Mouse (Mus musculus) liver, postnatal 0 days (tissue): ENCODE data around the gene Cblc. TPM values are rescaled to one million over a fixed set of nuclear protein-coding genes. Genes with fewer than 3 reads are reported as not detected.

ENCODE experiments used
- ATAC-seq: fragments of 200-750 bp; cut with Nextera tagmentation; 2 replicates; pipeline ENCODE4 v1.8.0; 2017; ENCODE audit warnings: mild to moderate bottlenecking, moderate library complexity
- DNase-seq: peaks from one replicate; pipeline ENCODE4 v3.0.0-alpha.2; 2016
- H3K27ac ChIP-seq: fragments of 300-500 bp; sonication (generic); 2 replicates; pipeline ENCODE4 v1.5.1; 2014; ENCODE audit warnings: antibody characterized with exemption, moderate library complexity, mild to moderate bottlenecking, low read depth
- H3K27me3 ChIP-seq: fragments of 300-500 bp; sonication (generic); 2 replicates; pipeline ENCODE4 v1.6.1; 2014; ENCODE audit warnings: low read length, control low read depth, mixed read lengths; ENCODE audit not compliant: insufficient read depth
- H3K36me3 ChIP-seq: fragments of 300-500 bp; sonication (generic); replicated peaks from 2 replicates; pipeline ENCODE4 v1.6.1; 2014; ENCODE audit warnings: mild to moderate bottlenecking, control low read depth, low read length, moderate library complexity, mixed read lengths; ENCODE audit not compliant: insufficient read depth
- H3K4me1 ChIP-seq: fragments of 300-500 bp; sonication (generic); 2 replicates; pipeline ENCODE4 v1.6.1; 2014; ENCODE audit warnings: antibody characterized with exemption, mild to moderate bottlenecking, control low read depth; ENCODE audit not compliant: insufficient read depth
- H3K4me2 ChIP-seq: fragments of 300-500 bp; sonication (generic); 2 replicates; pipeline ENCODE4 v1.6.1; 2014; ENCODE audit warnings: low read depth, mild to moderate bottlenecking, low read length, moderate library complexity, mixed read lengths
- H3K4me3 ChIP-seq: fragments of 300-500 bp; sonication (generic); 2 replicates; pipeline ENCODE4 v1.5.1; 2014; ENCODE audit warnings: low read depth, low read length
- H3K9ac ChIP-seq: fragments of 300-500 bp; sonication (generic); replicated peaks from 2 replicates; pipeline ENCODE4 v1.6.1; 2014; ENCODE audit warnings: mild to moderate bottlenecking, moderate library complexity
- H3K9me3 ChIP-seq: fragments of 300-500 bp; sonication (generic); 2 replicates; pipeline ENCODE4 v1.6.1; 2016; ENCODE audit warnings: mild to moderate bottlenecking, control low read depth, low read length, mixed read lengths
- CTCF ChIP-seq: sonication (generic); IDR thresholded peaks from 2 replicates; pipeline ENCODE4 v1.5.1; 2016; ENCODE audit warnings: antibody characterized with exemption, low read depth
- EP300 ChIP-seq: IDR thresholded peaks from 2 replicates; pipeline ENCODE4 v1.6.1; 2016; ENCODE audit warnings: antibody characterized with exemption, low read depth, mild to moderate bottlenecking
- WGBS: fragments of 180-500 bp; shearing (Covaris S2); extraction: QIAGEN DNeasy Blood & Tissue Kit; methylation state at CpG from one replicate; pipeline ENCODE4 v1.1.7; 2014; ENCODE audit not compliant: insufficient replicate concordance; 5-methylcytosine and 5-hydroxymethylcytosine counted together
- polyA plus RNA-seq: library from polyadenylated mRNA; unstranded; fragments of >200 nt; fragmentation: Nextera tagmentation; extraction: Ambion mirVana; gene quantifications from 2 replicates; pipeline ENCODE4 v1.2.1, GENCODE M21; 2015

Gene Cblc
- polyA plus RNA-seq, 1 experiment from 2014 or later = 9.6 TPM

GRCm38 (mm10) chr7:19760021-19760420 lies 36.6 kb downstream of the Cblc start:
- Histone ChIP-seq H3K4me1 (no peaks in the 10 kb centered on the region; the same call in 1 of the 2 replicates), H3K4me3 (no peak overlapping the region), H3K36me3 (no peaks in the 10 kb centered on the region), H3K27ac (no peak overlapping the region), H3K4me2 (no peak overlapping the region), H3K9ac (no peak overlapping the region), H3K27me3 (no peaks in the 10 kb centered on the region), H3K9me3 (no peaks in the 10 kb centered on the region)
- 70% methylated on average over 13 of the region's 13 CpGs for WGBS
- DNase-seq (no peak), ATAC-seq (no peak)
- TF ChIP-seq CTCF = no peak
- no peak for TF ChIP-seq EP300

DNA sequence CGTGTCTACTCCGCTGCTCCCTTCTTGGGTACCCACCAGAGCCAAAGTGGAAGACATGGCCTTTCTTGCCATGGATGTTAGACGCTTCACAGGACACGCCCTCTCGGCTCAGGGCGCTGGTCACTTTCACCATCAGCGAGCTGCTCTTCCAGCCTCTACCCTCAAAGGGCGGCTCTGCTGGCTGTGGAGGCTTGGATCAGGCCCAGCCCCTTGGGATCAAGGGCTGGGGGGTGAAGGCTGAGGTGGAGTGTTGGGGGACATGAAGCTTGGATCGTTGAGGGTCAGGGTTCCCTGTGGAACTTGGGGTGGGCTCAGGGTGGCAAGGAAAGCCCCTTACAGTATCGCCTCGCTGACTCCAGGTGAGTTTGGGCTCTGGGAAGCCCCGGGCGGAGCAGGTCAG lies 38.0 kb downstream of the Cblc start:
- H3K36me3 ChIP-seq = no peaks in the 10 kb centered on the region
- no peaks in the 10 kb centered on the region for H3K27me3 ChIP-seq
- no peaks in the 10 kb centered on the region; the same call in 1 of the 2 replicates for H3K4me1 ChIP-seq
- H3K4me2 ChIP-seq = no peak overlapping the region
- H3K9ac ChIP-seq = no peak overlapping the region
- no peak for ATAC-seq
- DNase-seq = no peak
- no peaks in the 10 kb centered on the region for H3K9me3 ChIP-seq
- H3K27ac ChIP-seq = no peak overlapping the region
- TF ChIP-seq CTCF = no peak
- no peak for TF ChIP-seq EP300
- no peak overlapping the region for H3K4me3 ChIP-seq
- WGBS = 81% methylated on average over 13 of the region's 13 CpGs

- Histone ChIP-seq H3K4me1 (no peaks in the 10 kb centered on the region; the same call in 1 of the 2 replicates), H3K36me3 (no peaks in the 10 kb centered on the region), H3K9me3 (no peaks in the 10 kb centered on the region), H3K27me3 (no peaks in the 10 kb centered on the region), H3K4me2 (0 out of 2 replicates have a peak overlapping the region, but pooled peaks have one; percentile 2), H3K27ac (peak overlapping the region; percentile 39; the same call in 1 of the 2 replicates), H3K4me3 (no peak overlapping the region), H3K9ac (no peak overlapping the region)
- TF ChIP-seq CTCF = no peak
- no peak for TF ChIP-seq EP300
- DNase-seq = no peak
- peak; percentile 29; the same call in 1 of the 2 replicates for ATAC-seq
- WGBS = 47% methylated on average over 23 of the region's 24 CpGs
Observed at GRCm38 (mm10) chr7:19755851-19756786, 40.5 kb downstream of the Cblc start.

- 64% methylated on average over 2 of the region's 2 CpGs for WGBS
- no peak for ATAC-seq
- TF ChIP-seq CTCF = peak; percentile 8; the same call in 1 of the 2 replicates
- no peak for TF ChIP-seq EP300
- Histone ChIP-seq H3K9ac (no peak overlapping the region), H3K27me3 (no peaks in the 10 kb centered on the region), H3K9me3 (no peaks in the 10 kb centered on the region), H3K4me1 (peaks cover 7% of the 10 kb centered on the region; the same call in 1 of the 2 replicates), H3K27ac (no peak overlapping the region), H3K4me3 (no peak overlapping the region), H3K36me3 (no peaks in the 10 kb centered on the region), H3K4me2 (no peak overlapping the region)
- DNase-seq = no peak
Observed at GRCm38 (mm10) chr7:19755008-19755407, 41.6 kb downstream of the Cblc start.

DNA sequence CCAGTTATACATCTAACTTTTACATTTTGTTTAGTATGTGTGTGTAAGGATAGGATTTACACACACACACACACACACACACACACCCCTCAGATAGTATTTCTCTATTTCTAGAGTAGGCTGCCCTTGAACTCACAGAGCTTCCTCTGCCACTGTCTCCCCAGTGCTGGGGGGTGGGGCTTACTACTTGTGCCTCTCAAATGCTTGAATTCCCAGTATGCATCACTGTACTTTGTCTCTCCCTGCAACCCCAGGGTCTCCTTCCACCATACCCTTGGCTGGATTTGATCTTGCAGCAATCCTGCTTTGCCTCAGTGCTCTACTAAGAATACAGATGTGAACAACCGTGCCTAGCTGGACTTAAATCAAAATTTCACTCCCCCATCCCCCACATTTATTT lies 42.5 kb downstream of the Cblc start:
- WGBS = 63% methylated on average over 1 of the region's 1 CpGs
- Histone ChIP-seq H3K27ac (no peak overlapping the region), H3K27me3 (no peaks in the 10 kb centered on the region), H3K36me3 (no peaks in the 10 kb centered on the region), H3K9me3 (no peaks in the 10 kb centered on the region), H3K4me2 (no peak overlapping the region), H3K4me3 (no peak overlapping the region), H3K9ac (no peak overlapping the region), H3K4me1 (peaks cover 12% of the 10 kb centered on the region; the same call in 1 of the 2 replicates)
- no peak for ATAC-seq
- no peak for DNase-seq
- no peak for TF ChIP-seq CTCF

DNA sequence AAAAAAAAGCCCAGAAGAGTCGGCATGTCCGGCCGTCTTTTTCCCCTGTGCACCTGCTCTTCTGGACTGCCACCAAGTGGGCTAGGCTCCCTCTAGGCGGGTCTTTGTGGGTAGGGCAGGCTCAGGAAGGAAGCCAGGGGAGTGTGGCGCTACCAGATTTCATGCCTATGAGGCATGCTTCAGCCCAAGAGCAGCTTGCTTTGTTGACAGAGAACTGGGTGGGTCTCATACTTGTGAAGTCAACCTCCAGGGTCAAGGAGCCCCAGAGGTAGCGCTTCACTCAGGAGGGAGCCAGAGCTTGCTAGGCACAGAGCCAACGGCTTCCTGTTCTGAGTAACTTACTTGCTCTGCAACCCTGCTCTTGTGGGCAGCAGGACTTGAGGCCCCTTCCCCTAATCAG lies 43.0 kb downstream of the Cblc start:
- H3K27ac ChIP-seq = no peak overlapping the region
- ATAC-seq = no peak
- no peak overlapping the region for H3K4me2 ChIP-seq

More for the DNA sequence above, 43.0 kb downstream of the Cblc start:
- no peaks in the 10 kb centered on the region for H3K36me3 ChIP-seq
- TF ChIP-seq CTCF (no peak), EP300 (no peak)
- 44% methylated on average over 7 of the region's 7 CpGs for WGBS
- no peaks in the 10 kb centered on the region for H3K9me3 ChIP-seq
- no peak overlapping the region for H3K4me3 ChIP-seq
- no peak overlapping the region for H3K9ac ChIP-seq
- no peaks in the 10 kb centered on the region for H3K27me3 ChIP-seq
- no peak for DNase-seq
- H3K4me1 ChIP-seq = peaks cover 17% of the 10 kb centered on the region; the same call in 1 of the 2 replicates
